Comparison of ENCODE assay signal across 21 mouse cellular contexts in the genomic region with DNA sequence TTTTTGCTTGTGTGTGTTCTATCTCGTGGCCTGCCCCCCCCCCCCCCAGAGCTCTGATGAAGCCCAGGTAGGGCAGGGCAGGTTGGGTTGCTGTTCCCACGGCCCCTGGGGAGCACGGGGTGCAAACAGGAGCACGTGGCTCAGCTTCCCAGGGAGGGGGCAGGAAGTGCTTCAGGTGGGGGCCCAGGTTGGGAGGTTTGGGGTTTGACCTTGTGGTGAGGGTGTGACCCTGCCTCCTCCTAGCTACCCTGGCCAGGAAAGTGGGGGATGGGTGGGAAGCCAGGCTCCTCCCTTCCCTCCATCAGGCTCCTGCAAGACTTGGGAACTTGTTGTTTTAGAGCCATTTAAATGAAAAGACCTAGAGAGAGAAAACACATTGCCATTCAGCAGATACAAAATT. TPM values are rescaled to one million over a fixed set of nuclear protein-coding genes. Genes with fewer than 3 reads are reported as not detected.
DNase-seq lines count a peak whose midpoint lies in the region; ATAC-seq and TF ChIP-seq lines count a peak whose summit lies in the region.
"Had no signal": no experiment of that assay in that cellular context is flagged by ENCODE, and none has a peak within 500 bp of the region (broad histone marks: within the 10 kb centered on the region; RNA-seq: fewer than 3 reads in every experiment).

No protein-coding gene starts in this region.

- WGBS in midbrain, embryonic 10.5 days = 53% methylated on average over 4 of the region's 4 CpGs

- H3K4me3 ChIP-seq in E14TG2a.4 (replicated peaks; ENCODE audit: low read length) = peak overlapping the region; percentile 63
- H3K4me3 ChIP-seq in midbrain, embryonic 10.5 days = no peak overlapping the region
- H3K4me3 ChIP-seq: heart, adult 2 months; limb, embryonic 12.5 days; neural tube, embryonic 15.5 days had no signal

- H3K27me3 ChIP-seq in E14TG2a.4 (ENCODE audit: insufficient read depth, low read length) = peaks cover 20% of the 10 kb centered on the region
- H3K27me3 ChIP-seq in midbrain, embryonic 10.5 days (ENCODE audit: low read depth, poor library complexity, severe bottlenecking) = peaks cover 68% of the 10 kb centered on the region

- H3K9me3 ChIP-seq in E14TG2a.4 (ENCODE audit: low read length) = peaks cover 4% of the 10 kb centered on the region
- H3K9me3 ChIP-seq in midbrain, embryonic 10.5 days (replicated peaks) = no peaks in the 10 kb centered on the region
- H3K9me3 ChIP-seq: limb, embryonic 12.5 days; neural tube, embryonic 15.5 days had no signal

- no peak for TF ChIP-seq CTCF in E14TG2a.4 (conservative IDR thresholded peaks at IDR 0.05; ENCODE audit: low read length)

- H3K4me1 ChIP-seq in E14TG2a.4 (replicated peaks; ENCODE audit: low read depth, low read length) = peaks cover 82% of the 10 kb centered on the region
- H3K4me1 ChIP-seq in midbrain, embryonic 10.5 days = no peaks in the 10 kb centered on the region
- H3K4me1 ChIP-seq: neural tube, embryonic 15.5 days had no signal

- DNase-seq in CD4-positive helper T cell, adult 2 months (ENCODE audit: low read depth, low spot score) = peak; percentile 88
- DNase-seq in thymus, postnatal 0 days (ENCODE audit: low spot score) = peak; percentile 61
- DNase-seq in gastrocnemius, adult 8-10 months (ENCODE audit: low spot score in 2 of 2) = no peak
- no peak for DNase-seq in midbrain, embryonic 10.5 days (ENCODE audit: low spot score)
- no peak for DNase-seq in kidney, postnatal 25 days
- DNase-seq: cerebellum, adult 11 months; heart, postnatal 36 days; kidney, postnatal 4 days; lung, adult 2 months; right cerebral cortex, adult 18-20 months had no signal

- no peak overlapping the region for H3K27ac ChIP-seq in midbrain, embryonic 10.5 days (replicated peaks)
- H3K27ac ChIP-seq: heart, adult 2 months; limb, embryonic 12.5 days; neural tube, embryonic 15.5 days had no signal

- peak; percentile 33 for ATAC-seq in inflammation-experienced regulatory T-cells, adult 6 months
- ATAC-seq: intestine, postnatal 0 days had no signal

- H3K36me3 ChIP-seq in E14TG2a.4 (ENCODE audit: insufficient read depth, low read length) = peaks cover 4% of the 10 kb centered on the region; the same call in 1 of the 2 replicates
- no peaks in the 10 kb centered on the region for H3K36me3 ChIP-seq in midbrain, embryonic 10.5 days
- H3K36me3 ChIP-seq: limb, embryonic 12.5 days had no signal

RNA-seq across cellular contexts. Expression of a gene that starts 23.3 kb away (rescaled TPM):
- polyA plus RNA-seq in inflammation-experienced regulatory T-cells, adult 6 months (2017; shearing (Covaris generic)) = 10 to 100 TPM; 41.0 to 52.7 (median 49.6) TPM
- polyA plus RNA-seq in thymus, postnatal 0 days (2015; fragmentation: Nextera tagmentation; extraction: Ambion mirVana) = 43.4 and 43.7 TPM in 2 replicates
- 1 to 10 TPM in 1 of 4 experiments, under 1 TPM in 3; 0.22 to 1.3 (median 0.31) TPM for total RNA-seq in gastrocnemius, adult 8-10 months (2022)
- 2.2 and 4.8 TPM in 2 replicates for polyA plus RNA-seq in midbrain, embryonic 10.5 days (2016; fragmentation: Nextera tagmentation; extraction: Ambion mirVana)

RNA-seq across cellular contexts. Expression of a gene that starts 39.8 kb away (rescaled TPM):
- polyA plus RNA-seq in inflammation-experienced regulatory T-cells, adult 6 months (2017; shearing (Covaris generic)) = 1 to 10 TPM; 6.8 to 9.7 (median 6.8) TPM
- polyA plus RNA-seq in thymus, postnatal 0 days (2015; fragmentation: Nextera tagmentation; extraction: Ambion mirVana) = 11.4 and 11.8 TPM in 2 replicates
- total RNA-seq in gastrocnemius, adult 8-10 months (2022) = not detected
- 0.10 and 0.21 TPM in 2 replicates for polyA plus RNA-seq in midbrain, embryonic 10.5 days (2016; fragmentation: Nextera tagmentation; extraction: Ambion mirVana)
- total RNA-seq: heart, adult 2 months; heart, postnatal 36 days; megakaryocyte, adult 5-6 weeks had no signal
- polyA plus RNA-seq: forebrain, embryonic 11.5 days had no signal

RNA-seq across cellular contexts. Expression of a gene that starts 54.4 kb away (rescaled TPM):
- polyA plus RNA-seq in inflammation-experienced regulatory T-cells, adult 6 months (2017; shearing (Covaris generic)) = not detected
- polyA plus RNA-seq in thymus, postnatal 0 days (2015; fragmentation: Nextera tagmentation; extraction: Ambion mirVana) = 0.23 and 0.30 TPM in 2 replicates
- not detected for total RNA-seq in gastrocnemius, adult 8-10 months (2022)
- polyA plus RNA-seq in midbrain, embryonic 10.5 days (2016; fragmentation: Nextera tagmentation; extraction: Ambion mirVana) = not detected in 2 replicates
- total RNA-seq: heart, adult 2 months; heart, postnatal 36 days; left cerebral cortex, adult 18-20 months; megakaryocyte, adult 5-6 weeks; MEL had no signal
- polyA plus RNA-seq: forebrain, embryonic 11.5 days; intestine, postnatal 0 days; limb, embryonic 12.5 days; urinary bladder, adult 2 months had no signal

Comparison
In these comparisons a context has a peak if more than half of its experiments do, and no peak if none do; other contexts are left out.
1. DNase-seq: peak in CD4-positive helper T cell, adult 2 months (single experiment) and thymus, postnatal 0 days (single experiment); none in gastrocnemius, adult 8-10 months (0 of 2), midbrain, embryonic 10.5 days (single experiment) and kidney, postnatal 25 days (0 of 2).